Mouse (Mus musculus): ENCODE measurements around the gene Lemd1.

DNA sequence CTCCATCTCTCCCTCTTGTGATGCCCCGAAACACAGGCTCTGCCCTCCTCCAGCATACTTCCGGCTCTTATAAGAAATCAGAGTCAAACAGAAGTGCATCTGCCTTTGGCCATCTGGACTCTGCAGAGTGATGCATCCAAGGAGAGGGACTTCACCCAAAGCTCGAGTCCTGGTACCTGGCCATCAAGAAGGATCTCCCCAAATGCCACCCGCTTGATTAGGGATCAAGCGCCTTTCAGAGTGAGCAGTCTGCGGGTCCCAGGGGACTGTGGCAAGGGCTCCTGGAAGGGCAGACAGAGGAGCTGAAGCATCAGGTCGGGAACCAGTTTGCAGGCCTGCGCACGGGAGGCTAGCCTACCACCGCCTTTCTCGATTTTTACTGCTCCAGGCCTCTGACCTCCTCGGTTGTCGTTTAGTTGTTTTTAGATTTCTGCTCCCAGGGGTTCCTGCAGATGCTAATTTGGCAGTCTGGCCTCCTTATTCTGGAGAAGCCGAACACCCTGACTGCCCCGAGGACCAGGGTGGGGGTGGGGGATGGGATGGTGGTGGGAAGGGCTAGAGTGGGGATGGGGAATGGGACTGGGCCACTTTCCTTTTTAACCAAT, 38.0 kb upstream of the Lemd1 start:
- TF ChIP-seq CTCF (IDR thresholded peaks at IDR 0.05; ENCODE audit: low read depth) (no peak), EP300 (IDR thresholded peaks at IDR 0.05; ENCODE audit: low read depth) (no peak)

All from liver, embryonic 14.5 days (tissue).